Mouse (Mus musculus) hindbrain, embryonic 16.5 days (tissue): ENCODE measurements around the gene Slc35a2. TPM values are rescaled to one million over a fixed set of nuclear protein-coding genes. Genes with fewer than 3 reads are reported as not detected.

ENCODE experiments used
- ATAC-seq: fragments of 200-750 bp; cut with Nextera tagmentation; 2 replicates; pipeline ENCODE4 v1.8.0; 2017; ENCODE audit warnings: moderate TSS enrichment, moderate library complexity
- H3K27ac ChIP-seq: fragments of 300-500 bp; sonication (generic); 2 replicates; pipeline ENCODE4 v1.5.1; 2014; ENCODE audit warnings: low read depth, mild to moderate bottlenecking, control low read depth, low read length, moderate library complexity
- H3K27me3 ChIP-seq: fragments of 300-500 bp; sonication (generic); replicated peaks from 2 replicates; pipeline ENCODE4 v1.6.1; 2014; ENCODE audit warnings: low read length; ENCODE audit not compliant: control insufficient read depth, insufficient read depth
- H3K36me3 ChIP-seq: fragments of 300-500 bp; sonication (generic); 2 replicates; pipeline ENCODE4 v1.6.1; 2014; ENCODE audit warnings: mild to moderate bottlenecking, low read length, moderate library complexity, mixed read lengths; ENCODE audit not compliant: control insufficient read depth, insufficient read depth
- H3K4me1 ChIP-seq: fragments of 300-500 bp; sonication (generic); 2 replicates; pipeline ENCODE4 v1.6.1; 2014; ENCODE audit warnings: low read depth, low read length; ENCODE audit not compliant: control insufficient read depth, insufficient read depth
- H3K4me2 ChIP-seq: fragments of 300-500 bp; sonication (generic); 2 replicates; pipeline ENCODE4 v1.6.1; 2014; ENCODE audit warnings: mild to moderate bottlenecking, low read length, control low read depth, moderate library complexity
- H3K4me3 ChIP-seq: fragments of 300-500 bp; sonication (generic); 2 replicates; pipeline ENCODE4 v1.5.1; 2014; ENCODE audit warnings: mild to moderate bottlenecking, low read length, control low read depth, moderate library complexity
- H3K9ac ChIP-seq: fragments of 300-500 bp; sonication (generic); 2 replicates; pipeline ENCODE4 v1.6.1; 2014; ENCODE audit warnings: low read depth, mild to moderate bottlenecking, control low read depth, low read length, moderate library complexity
- H3K9me3 ChIP-seq: fragments of 300-500 bp; sonication (generic); 2 replicates; pipeline ENCODE4 v1.6.1; 2014; ENCODE audit warnings: mild to moderate bottlenecking, low read length, moderate library complexity; ENCODE audit not compliant: control insufficient read depth
- WGBS: fragments of 180-500 bp; shearing (Covaris S2); extraction: QIAGEN DNeasy Blood & Tissue Kit; methylation state at CpG from one replicate; pipeline ENCODE4 v1.1.7; 2014; 5-methylcytosine and 5-hydroxymethylcytosine counted together
- polyA plus RNA-seq: library from polyadenylated mRNA; unstranded; fragments of >200 nt; fragmentation: Nextera tagmentation; extraction: Ambion mirVana; gene quantifications from 2 replicates; pipeline ENCODE4 v1.2.1, GENCODE M21; 2015

Gene Slc35a2
- polyA plus RNA-seq, 1 experiment from 2014 or later: 50.7 TPM

DNA sequence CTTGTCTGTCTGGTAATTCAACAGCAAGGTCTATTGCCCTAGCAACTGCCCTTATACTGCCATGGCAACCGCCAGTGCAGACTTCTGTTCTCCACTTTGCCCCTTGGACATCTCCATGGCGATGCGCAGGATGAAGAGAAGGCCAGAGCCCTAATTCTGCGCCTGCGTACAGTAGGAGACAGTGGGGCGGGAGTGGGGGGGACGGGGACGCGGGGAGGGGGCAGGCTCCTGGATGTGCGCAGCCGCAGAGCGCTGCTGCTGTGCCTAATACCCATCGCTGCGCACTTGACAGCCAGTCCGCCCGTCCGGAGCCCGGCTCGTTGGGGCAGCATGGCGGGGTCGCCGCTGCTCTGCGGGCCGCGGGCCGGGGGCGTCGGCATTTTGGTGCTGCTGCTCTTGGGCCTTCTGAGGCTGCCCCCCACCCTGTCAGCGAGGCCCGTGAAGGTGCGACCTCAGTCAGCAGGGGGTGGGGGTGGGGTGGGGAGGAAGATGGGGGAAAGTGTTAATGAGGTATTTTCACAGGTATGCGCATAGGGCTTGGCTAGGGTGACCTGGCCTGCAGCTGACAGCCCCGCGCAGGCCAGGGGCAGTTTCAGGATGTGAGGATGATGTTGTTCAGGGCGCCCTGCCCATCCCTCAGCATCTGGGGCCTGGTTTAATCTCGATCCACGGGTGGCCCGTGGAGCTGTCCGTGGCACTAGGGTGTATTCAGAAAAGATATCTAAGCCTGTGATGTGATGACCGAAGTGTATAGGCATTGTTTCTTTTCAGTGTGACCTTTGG, 36.0 kb downstream of the Slc35a2 start, which contains the start of gene Pcsk1n:
Gene Pcsk1n, plus strand, starts transcription at position 222 of the 783 bp plus-strand sequence.
- ATAC-seq: peak; percentile 91
- H3K27me3 ChIP-seq: no peaks in the 10 kb centered on the region
- peak within 1 kb of the TSS; percentile 82 for H3K27ac ChIP-seq
- 14% methylated on average over 16 of the region's 40 CpGs for WGBS
- H3K4me3 ChIP-seq: peak within 1 kb of the TSS; percentile 53
- peak within 1 kb of the TSS; percentile 70 for H3K9ac ChIP-seq
- H3K9me3 ChIP-seq: no peaks in the 10 kb centered on the region
- peaks cover 2% of the 10 kb centered on the region; the same call in 1 of the 2 replicates for H3K36me3 ChIP-seq
- H3K4me1 ChIP-seq: peaks cover 8% of the 10 kb centered on the region; the same call in 1 of the 2 replicates
- peak within 1 kb of the TSS; percentile 67 for H3K4me2 ChIP-seq

DNA sequence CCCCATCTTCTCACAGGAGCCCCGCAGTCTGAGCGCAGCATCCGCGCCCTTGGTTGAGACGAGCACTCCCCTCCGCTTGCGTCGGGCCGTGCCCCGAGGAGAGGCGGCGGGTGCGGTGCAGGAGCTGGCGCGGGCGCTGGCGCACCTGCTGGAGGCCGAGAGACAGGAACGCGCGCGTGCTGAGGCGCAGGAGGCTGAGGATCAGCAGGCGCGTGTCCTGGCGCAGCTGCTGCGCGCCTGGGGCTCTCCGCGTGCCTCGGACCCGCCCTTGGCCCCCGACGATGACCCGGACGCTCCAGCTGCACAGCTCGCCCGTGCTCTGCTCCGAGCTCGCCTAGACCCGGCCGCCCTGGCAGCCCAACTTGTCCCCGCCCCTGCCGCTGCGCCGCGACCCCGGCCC, 38.2 kb downstream of the Slc35a2 start:
- Histone ChIP-seq H3K4me2 (peak overlapping the region; percentile 67), H3K27ac (peak overlapping the region; percentile 48; the same call in 1 of the 2 replicates), H3K36me3 (peaks cover 3% of the 10 kb centered on the region; the same call in 1 of the 2 replicates), H3K27me3 (no peaks in the 10 kb centered on the region; the same call in 1 of the 2 replicates), H3K4me3 (peak overlapping the region; percentile 53), H3K9ac (peak overlapping the region; percentile 66), H3K9me3 (no peaks in the 10 kb centered on the region), H3K4me1 (peaks cover 8% of the 10 kb centered on the region; the same call in 1 of the 2 replicates)
- ATAC-seq: no peak
- 11% methylated on average over 20 of the region's 48 CpGs for WGBS

DNA sequence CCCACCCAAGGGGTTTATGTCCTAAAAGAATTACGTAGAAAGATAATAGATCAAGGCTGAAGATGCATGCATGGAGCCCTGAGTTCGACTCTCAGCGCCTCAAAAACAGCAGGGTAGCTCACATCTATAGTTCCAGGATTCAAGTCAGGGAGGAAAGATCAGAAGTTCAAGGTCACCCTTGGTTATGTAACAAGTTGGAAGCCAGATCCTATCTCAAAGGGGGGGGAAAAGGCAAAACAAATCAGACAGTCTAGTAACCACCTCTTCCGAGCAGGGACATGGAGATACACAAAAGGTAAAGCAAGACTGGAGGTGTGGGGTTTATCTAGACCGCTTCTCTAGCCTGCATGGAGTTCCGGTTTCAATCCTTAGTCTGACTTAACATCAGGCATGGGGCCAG, 42.4 kb downstream of the Slc35a2 start:
- Histone ChIP-seq H3K27ac (no peak overlapping the region), H3K27me3 (no peaks in the 10 kb centered on the region; the same call in 1 of the 2 replicates), H3K4me2 (no peak overlapping the region), H3K4me1 (peaks cover 8% of the 10 kb centered on the region; the same call in 1 of the 2 replicates), H3K9ac (no peak overlapping the region), H3K36me3 (peaks cover 3% of the 10 kb centered on the region; the same call in 1 of the 2 replicates), H3K4me3 (no peak overlapping the region), H3K9me3 (no peaks in the 10 kb centered on the region)
- 71% methylated on average over 6 of the region's 6 CpGs for WGBS
- no peak for ATAC-seq

DNA sequence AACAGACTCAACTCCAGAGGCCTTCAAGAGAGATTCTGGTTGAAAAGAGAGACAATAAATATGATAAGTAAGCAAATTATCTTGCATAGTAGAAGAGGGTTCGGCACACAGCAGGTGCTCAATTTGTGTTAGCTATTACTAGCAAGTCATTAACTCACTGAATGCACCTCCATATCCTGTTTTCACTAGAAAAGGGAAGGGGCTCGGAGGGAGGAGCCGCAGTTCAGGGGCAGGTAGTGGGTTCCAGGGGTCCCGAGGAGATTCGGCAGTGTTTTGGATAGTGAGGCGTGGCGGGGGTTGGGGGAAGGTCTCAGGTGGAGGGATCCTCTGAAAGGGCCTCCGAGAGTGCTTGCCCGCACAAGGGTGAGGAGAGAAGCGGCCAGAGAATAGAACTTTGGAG, 43.3 kb downstream of the Slc35a2 start:
- H3K36me3 ChIP-seq: peaks cover 3% of the 10 kb centered on the region; the same call in 1 of the 2 replicates
- no peak overlapping the region for H3K4me3 ChIP-seq
- no peaks in the 10 kb centered on the region; the same call in 1 of the 2 replicates for H3K27me3 ChIP-seq
- H3K4me1 ChIP-seq: peaks cover 8% of the 10 kb centered on the region; the same call in 1 of the 2 replicates
- 30% methylated on average over 10 of the region's 10 CpGs for WGBS
- no peak for ATAC-seq
- no peak overlapping the region for H3K9ac ChIP-seq
- H3K4me2 ChIP-seq: no peak overlapping the region
- no peaks in the 10 kb centered on the region for H3K9me3 ChIP-seq
- H3K27ac ChIP-seq: no peak overlapping the region

DNA sequence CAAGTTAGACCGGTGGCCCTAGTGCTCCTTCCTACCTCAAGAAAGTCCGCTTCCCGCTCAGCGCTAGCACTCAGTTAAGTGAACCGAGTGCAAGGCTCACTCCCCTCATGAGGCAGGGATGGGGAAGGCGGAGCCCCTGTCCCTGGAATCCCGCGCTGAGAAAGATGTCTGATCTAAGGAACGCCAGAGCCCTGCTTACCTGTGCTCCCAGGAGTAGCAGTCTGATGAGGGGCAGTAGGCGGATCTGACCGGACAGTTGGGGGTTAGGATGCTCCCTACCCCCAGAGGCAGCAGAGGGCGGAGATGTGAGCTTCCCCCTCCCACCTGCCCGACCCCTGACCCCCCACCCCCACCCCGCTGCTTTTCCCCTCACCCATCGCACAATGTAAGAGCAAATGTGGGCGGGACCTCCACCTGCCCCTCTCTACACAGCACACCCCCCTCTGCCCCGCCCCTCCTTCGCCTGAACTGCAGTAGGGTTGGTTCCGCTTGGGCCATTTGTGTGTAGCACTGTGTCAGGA, 44.5 kb downstream of the Slc35a2 start, which contains the start of gene Eras:
Gene Eras, minus strand, starts transcription at position 338 of the 521 bp plus-strand sequence.
- peaks cover 5% of the 10 kb centered on the region; the same call in 1 of the 2 replicates for H3K36me3 ChIP-seq
- no peak within 1 kb of the TSS for H3K4me3 ChIP-seq
- 0 out of 2 replicates have a peak, but pooled peaks have one; percentile 51 for ATAC-seq
- H3K4me2 ChIP-seq: no peak within 1 kb of the TSS
- H3K9ac ChIP-seq: no peak within 1 kb of the TSS
- H3K9me3 ChIP-seq: no peaks in the 10 kb centered on the region
- H3K27ac ChIP-seq: no peak within 1 kb of the TSS
- H3K4me1 ChIP-seq: no peaks in the 10 kb centered on the region
- WGBS: 18% methylated on average over 15 of the region's 19 CpGs
- no peaks in the 10 kb centered on the region; the same call in 1 of the 2 replicates for H3K27me3 ChIP-seq

DNA sequence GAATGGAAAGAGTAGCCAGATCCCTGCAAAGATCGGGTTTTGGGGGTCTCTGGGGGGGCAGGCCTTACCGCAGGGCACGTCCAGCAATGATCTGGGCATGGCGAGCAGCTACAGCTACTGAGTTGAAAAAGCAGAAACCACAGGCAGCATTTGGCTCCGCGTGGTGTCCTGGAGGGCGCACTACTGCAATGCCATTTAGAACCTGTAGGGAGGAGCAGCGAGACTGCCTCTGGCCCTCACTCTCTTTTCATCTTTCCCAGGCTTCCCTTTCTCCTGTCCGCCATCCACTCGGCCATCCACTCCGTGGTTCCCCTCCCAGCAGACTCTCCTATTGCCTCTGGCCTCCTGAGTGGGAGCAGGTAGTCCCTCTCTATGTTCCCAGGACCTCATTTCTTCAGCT, 53.0 kb downstream of the Slc35a2 start:
- Histone ChIP-seq H3K27me3 (no peaks in the 10 kb centered on the region), H3K9ac (no peak overlapping the region), H3K4me1 (no peaks in the 10 kb centered on the region), H3K4me2 (no peak overlapping the region), H3K27ac (no peak overlapping the region), H3K9me3 (no peaks in the 10 kb centered on the region), H3K4me3 (no peak overlapping the region), H3K36me3 (0 out of 2 replicates have a peak, but pooled peaks cover 4% of the 10 kb centered on the region)
- 43% methylated on average over 11 of the region's 11 CpGs for WGBS
- no peak for ATAC-seq

DNA sequence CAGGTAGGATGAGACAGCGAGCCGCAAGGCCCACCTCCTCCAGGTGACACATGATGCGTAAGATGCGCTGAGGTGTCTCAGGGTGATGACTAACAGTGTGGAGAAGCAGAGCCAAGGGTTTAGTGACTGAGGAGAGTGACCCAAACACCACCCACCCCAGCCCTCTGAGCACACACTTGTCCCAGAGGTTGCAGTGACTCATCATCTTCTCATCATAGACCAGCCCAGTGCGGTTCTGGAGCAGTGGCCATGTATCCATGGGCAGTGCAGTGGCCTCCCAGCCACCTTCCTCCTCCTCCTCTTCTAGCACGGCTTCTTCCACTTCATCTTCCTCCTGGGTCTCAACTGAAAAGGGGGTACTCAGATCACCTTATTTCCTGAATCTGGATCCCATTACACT, 53.8 kb downstream of the Slc35a2 start:
- no peak for ATAC-seq
- H3K9me3 ChIP-seq: no peaks in the 10 kb centered on the region
- H3K27me3 ChIP-seq: no peaks in the 10 kb centered on the region
- no peaks in the 10 kb centered on the region for H3K4me1 ChIP-seq
- H3K4me2 ChIP-seq: no peak overlapping the region
- WGBS: 97% methylated on average over 6 of the region's 6 CpGs
- no peak overlapping the region for H3K27ac ChIP-seq
- no peak overlapping the region for H3K9ac ChIP-seq
- 0 out of 2 replicates have a peak, but pooled peaks cover 4% of the 10 kb centered on the region for H3K36me3 ChIP-seq
- H3K4me3 ChIP-seq: no peak overlapping the region
